Mouse (Mus musculus): ENCODE results near the gene Prss8.
"Not testable (repeated sequence)": the region's sequence is repeated elsewhere in the genome, so short reads cannot be mapped to it uniquely, and the experiment has no call there.

Prss8 gene

DNA sequence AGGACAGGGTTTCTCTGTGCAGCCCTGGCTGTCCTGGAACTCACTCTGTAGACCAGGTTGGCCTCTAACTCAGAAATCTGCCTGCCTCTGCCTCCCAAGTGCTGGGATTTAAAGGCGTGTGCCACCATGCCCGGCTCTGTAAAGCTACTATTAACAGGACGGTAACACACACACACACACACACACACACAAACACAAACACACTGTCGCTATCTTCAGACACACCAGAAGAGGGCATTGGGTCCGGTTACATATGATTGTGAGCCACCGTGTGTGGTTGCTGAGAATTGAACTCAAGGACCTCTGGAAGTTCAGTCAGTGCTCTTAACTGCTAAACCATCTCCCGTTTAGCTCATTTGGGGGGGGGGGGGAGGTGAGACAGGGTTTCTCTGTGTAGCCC, 34.0 kb downstream of the Prss8 start:
- in situ Hi-C loops (cut with MboI, MseI) = not testable (repeated sequence)

GRCm38 (mm10) chr7:127895442-127895841, 34.5 kb downstream of the Prss8 start, which contains the start of the genes Gm21974 and Vkorc1:
Gene Gm21974, minus strand, starts transcription at chr7:127895454.
Gene Vkorc1, minus strand, starts transcription at chr7:127895617.
- in situ Hi-C loops (cut with MboI, MseI) = no loop called here

GRCm38 (mm10) chr7:127894480-127894879, 35.4 kb downstream of the Prss8 start:
- in situ Hi-C loops (cut with MboI, MseI) = no loop called here

DNA sequence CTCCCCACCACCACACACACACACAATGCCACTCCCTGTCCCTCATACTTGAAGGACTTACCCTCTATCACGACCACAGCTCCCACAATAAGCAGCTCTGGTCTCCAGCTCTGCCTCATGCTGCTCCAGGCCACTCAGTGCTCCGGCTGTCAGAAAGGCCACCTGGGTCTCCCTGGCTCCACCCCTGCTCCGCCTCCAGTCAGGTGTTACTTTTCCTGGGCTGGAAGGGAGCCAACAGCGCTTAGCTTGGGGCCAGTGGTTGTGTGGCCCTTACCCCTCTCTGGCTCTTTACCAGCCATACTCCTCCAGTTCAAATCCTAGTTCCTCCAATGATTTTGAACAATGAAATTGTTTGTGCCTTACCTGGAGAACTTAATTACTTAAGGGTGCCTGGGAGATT, 39.1 kb downstream of the Prss8 start, which contains the start of gene Prss53:
TSS of gene Prss53 (minus strand) at position 173 of the 400 bp plus-strand sequence.
- in situ Hi-C loops (cut with MboI, MseI) = no loop called here

DNA sequence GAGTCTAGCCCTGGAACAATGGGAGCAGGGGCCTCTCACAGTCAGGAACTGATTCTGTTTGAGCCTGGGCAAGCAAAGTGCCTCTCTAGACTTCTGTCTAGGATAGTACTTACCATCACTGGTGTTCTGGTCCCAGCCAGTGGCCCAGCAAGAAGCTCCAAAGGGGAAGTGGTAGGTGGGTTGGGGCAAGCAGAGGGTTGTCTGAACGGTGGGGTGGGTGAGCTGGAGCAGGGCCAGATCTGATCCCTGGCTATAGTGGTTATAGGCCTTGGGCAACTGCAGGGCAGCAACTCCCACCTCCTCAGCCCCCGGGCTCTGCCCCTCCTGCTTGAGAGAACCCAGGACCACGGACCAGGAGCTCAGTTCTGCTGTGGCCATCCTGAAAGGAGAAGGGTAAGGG, 41.1 kb downstream of the Prss8 start:
- in situ Hi-C loops (cut with MboI, MseI) = no loop called here

GRCm38 (mm10) chr7:127887781-127888180, 42.1 kb downstream of the Prss8 start:
- in situ Hi-C loops (cut with MboI, MseI) = no loop called here

DNA sequence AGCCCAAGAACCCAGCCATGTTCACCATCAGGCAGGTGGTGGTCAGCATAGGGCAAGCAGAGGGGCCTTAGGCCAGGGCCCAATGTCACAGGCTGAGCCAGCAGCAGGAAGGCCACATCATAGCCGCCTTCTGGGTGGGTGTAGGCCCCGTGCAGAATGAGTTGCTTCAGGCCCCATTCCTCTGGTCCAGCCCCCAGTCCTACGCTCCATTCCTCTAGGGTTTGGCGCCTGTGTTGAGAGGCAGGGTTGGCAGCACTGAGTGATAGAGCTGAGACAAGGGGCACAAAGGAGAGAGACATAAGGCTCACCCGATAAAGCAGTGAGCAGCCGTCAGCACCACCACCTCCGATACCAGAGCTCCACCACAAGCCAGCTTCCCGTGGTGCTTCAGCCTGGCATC, 42.7 kb downstream of the Prss8 start:
- in situ Hi-C loops (cut with MboI, MseI) = no loop called here

DNA sequence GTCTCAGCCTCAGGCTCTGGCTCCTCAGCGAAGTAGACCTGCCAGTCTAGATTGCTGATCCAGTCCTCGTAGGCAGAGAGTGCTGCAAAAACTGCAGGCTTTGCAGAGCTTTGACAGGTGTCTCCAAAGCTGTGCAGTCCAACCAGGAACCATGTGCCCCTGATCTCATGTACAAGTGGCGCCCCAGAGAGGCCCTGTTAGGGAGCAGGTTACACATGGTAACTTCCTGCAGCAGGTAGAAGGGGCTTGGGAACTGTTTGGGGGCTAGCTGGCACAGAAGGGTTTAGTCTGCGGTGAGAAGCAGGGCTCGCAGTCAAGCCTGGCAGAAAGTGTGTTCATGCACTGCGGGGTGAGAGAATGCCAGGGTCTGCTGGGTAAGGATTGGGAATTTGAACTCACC, 43.4 kb downstream of the Prss8 start:
- in situ Hi-C loops (cut with MboI, MseI) = no loop called here

GRCm38 (mm10) chr7:127885951-127886350, 44.0 kb downstream of the Prss8 start:
- in situ Hi-C loops (cut with MboI, MseI) = no loop called here

GRCm38 (mm10) chr7:127880431-127880830, 49.5 kb downstream of the Prss8 start:
- in situ Hi-C loops (cut with MboI, MseI) = no loop called here

GRCm38 (mm10) chr7:127879301-127879700, 50.6 kb downstream of the Prss8 start:
- in situ Hi-C loops (cut with MboI, MseI) = no loop called here

- in situ Hi-C loops (cut with MboI, MseI) = no loop called here
These were observed 53.2 kb downstream of the Prss8 start, which contains the start of gene Zfp668 for GRCm38 (mm10) chr7:127876467-127877348. Gene Zfp668, minus strand, starts transcription at chr7:127876828.

GRCm38 (mm10) chr7:127876041-127876466, 53.9 kb downstream of the Prss8 start, which contains the start of gene Zfp646:
Gene Zfp646, plus strand, starts transcription at chr7:127876221.
- in situ Hi-C loops (cut with MboI, MseI) = no loop called here

All from T-helper 17 cell (primary cell).